Mouse (Mus musculus) small intestine, adult 2 months (tissue): ENCODE measurements at regions not wholly inside any gene's neighbourhood (a gene's known extent, or its start where the extent isn't known, plus 50 kb on each side); places are given as distances from the start of the nearest gene placed in this dataset.
A peak's percentile ranks its signal among the peaks of the same experiment; 100 is the strongest.

Experiments used
- H3K27ac ChIP-seq: fragments of 200-500 bp; 2 replicates; pipeline ENCODE4 v1.5.1; 2012; ENCODE audit warnings: low read depth, low read length, control low read depth, inconsistent platforms; ENCODE audit not compliant: insufficient read depth
- H3K27me3 ChIP-seq: fragments of 200-500 bp; 2 replicates; pipeline ENCODE4 v1.6.1; 2012; ENCODE audit warnings: mild to moderate bottlenecking, moderate library complexity, low read length, inconsistent platforms; ENCODE audit not compliant: control insufficient read depth, insufficient read depth
- H3K36me3 ChIP-seq: fragments of 200-500 bp; 2 replicates; pipeline ENCODE4 v1.6.1; 2012; ENCODE audit warnings: mild to moderate bottlenecking, low read length, control low read depth, inconsistent platforms; ENCODE audit not compliant: control insufficient read depth, insufficient read depth
- H3K4me1 ChIP-seq: fragments of 200-500 bp; 2 replicates; pipeline ENCODE4 v1.6.1; 2012; ENCODE audit warnings: low read length, inconsistent platforms, mixed read lengths; ENCODE audit not compliant: control insufficient read depth, insufficient read depth, insufficient read length
- H3K4me3 ChIP-seq: fragments of 200-500 bp; 2 replicates; pipeline ENCODE4 v1.5.1; 2012; ENCODE audit warnings: low read depth, mild to moderate bottlenecking, control low read depth, inconsistent platforms, low read length, moderate library complexity
- CTCF ChIP-seq: fragments of 200-500 bp; IDR thresholded peaks from 2 replicates; pipeline ENCODE4 v1.5.1; 2012; ENCODE audit warnings: low read depth, mild to moderate bottlenecking, control low read depth, inconsistent platforms, low read length, moderate library complexity, mixed read lengths; ENCODE audit not compliant: insufficient replicate concordance, insufficient read length; ENCODE audit errors: extremely low read depth
- POLR2A ChIP-seq: fragments of 200-500 bp; IDR thresholded peaks from 2 replicates; pipeline ENCODE4 v1.6.1; 2012; ENCODE audit warnings: low read depth, mild to moderate bottlenecking, control low read depth, inconsistent platforms, low read length, moderate library complexity
- WGBS: fragments of 180-500 bp; shearing (Covaris S2); methylation state at CpG from one replicate; pipeline ENCODE4 v1.1.7; 2018; 5-methylcytosine and 5-hydroxymethylcytosine counted together

GRCm38 (mm10) chr17:83276000-83276891 lies 61.2 kb downstream of the Pkdcc start:
- TF ChIP-seq POLR2A (peak; percentile 24; the same call in 1 of the 2 replicates), CTCF (no peak)
- H3K27ac ChIP-seq: peak overlapping the region; percentile 94
- WGBS: 2% methylated on average over 63 of the region's 64 CpGs
- no peaks in the 10 kb centered on the region for H3K36me3 ChIP-seq
- peak overlapping the region; percentile 60 for H3K4me3 ChIP-seq
- H3K4me1 ChIP-seq: peaks cover 12% of the 10 kb centered on the region
- no peaks in the 10 kb centered on the region for H3K27me3 ChIP-seq

- Histone ChIP-seq H3K27me3 (no peaks in the 10 kb centered on the region), H3K4me3 (peak overlapping the region; percentile 62), H3K4me1 (peaks cover 12% of the 10 kb centered on the region), H3K36me3 (no peaks in the 10 kb centered on the region), H3K27ac (peak overlapping the region; percentile 94)
- TF ChIP-seq CTCF (peak; percentile 3; the same call in 1 of the 2 replicates), POLR2A (no peak)
- WGBS: 6% methylated on average over 26 of the region's 26 CpGs
Measured at GRCm38 (mm10) chr17:83277117-83277947, 62.2 kb downstream of the Pkdcc start.

- WGBS: 77% methylated on average over 14 of the region's 14 CpGs
- Histone ChIP-seq H3K36me3 (no peaks in the 10 kb centered on the region), H3K27ac (peak overlapping the region; percentile 94), H3K27me3 (no peaks in the 10 kb centered on the region), H3K4me1 (peaks cover 9% of the 10 kb centered on the region), H3K4me3 (peak overlapping the region; percentile 62)
- TF ChIP-seq POLR2A: no peak
- TF ChIP-seq CTCF: no peak
Measured at GRCm38 (mm10) chr17:83277948-83278924, 63.1 kb downstream of the Pkdcc start.

- Histone ChIP-seq H3K27me3 (no peaks in the 10 kb centered on the region), H3K4me1 (no peaks in the 10 kb centered on the region), H3K36me3 (no peaks in the 10 kb centered on the region), H3K4me3 (no peak overlapping the region), H3K27ac (no peak overlapping the region)
- no peak for TF ChIP-seq POLR2A
- no peak for TF ChIP-seq CTCF
- 45% methylated on average over 3 of the region's 3 CpGs for WGBS
Measured at GRCm38 (mm10) chr17:83283328-83283727, 67.4 kb upstream of the Eml4 start.

- Histone ChIP-seq H3K27ac (no peak overlapping the region), H3K27me3 (no peaks in the 10 kb centered on the region)
Measured at GRCm38 (mm10) chr17:83287381-83288142, 63.2 kb upstream of the Eml4 start.

GRCm38 (mm10) chr17:83288143-83288492 lies 62.6 kb upstream of the Eml4 start:
- no peaks in the 10 kb centered on the region for H3K4me1 ChIP-seq
- H3K27me3 ChIP-seq: no peaks in the 10 kb centered on the region
- no peaks in the 10 kb centered on the region for H3K36me3 ChIP-seq
- WGBS: 26% methylated on average over 7 of the region's 7 CpGs
- no peak overlapping the region for H3K4me3 ChIP-seq
- TF ChIP-seq CTCF: no peak
- no peak for TF ChIP-seq POLR2A
- no peak overlapping the region for H3K27ac ChIP-seq

More at GRCm38 (mm10) chr17:83287381-83288142, 63.2 kb upstream of the Eml4 start:
- no peaks in the 10 kb centered on the region for H3K4me1 ChIP-seq
- WGBS: 68% methylated on average over 6 of the region's 6 CpGs
- TF ChIP-seq POLR2A: no peak
- TF ChIP-seq CTCF: no peak
- H3K4me3 ChIP-seq: no peak overlapping the region
- H3K36me3 ChIP-seq: no peaks in the 10 kb centered on the region
